11 mouse cellular contexts compared by ENCODE assay signal in the genomic region with DNA sequence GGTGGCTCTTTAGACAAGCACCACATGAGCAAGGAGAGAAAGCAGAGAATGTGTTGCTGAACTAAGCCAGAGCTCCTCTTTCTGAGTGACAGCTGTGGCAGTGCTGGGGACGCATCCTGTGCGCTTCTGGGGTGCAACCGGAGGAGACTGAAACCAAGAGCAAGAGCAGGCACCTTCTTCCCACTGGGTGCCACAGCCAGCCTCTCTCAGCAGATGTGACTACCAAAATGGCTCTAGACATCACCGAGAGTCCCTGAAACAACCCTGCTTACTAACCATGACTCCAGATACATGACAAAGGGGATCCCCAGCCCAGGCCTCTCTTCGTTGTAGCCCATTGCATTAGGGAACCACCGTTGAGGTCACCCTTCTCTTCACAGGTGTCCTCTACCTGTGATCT. TPM values are rescaled to one million over a fixed set of nuclear protein-coding genes. Genes with fewer than 3 reads are reported as not detected.
DNase-seq lines count a peak whose midpoint lies in the region; ATAC-seq and TF ChIP-seq lines count a peak whose summit lies in the region.
"Had no signal": no experiment of that assay in that cellular context is flagged by ENCODE, and none has a peak within 500 bp of the region (broad histone marks: within the 10 kb centered on the region; RNA-seq: fewer than 3 reads in every experiment).

No protein-coding gene starts in this region.

- peak overlapping the region; percentile 91 for H3K27ac ChIP-seq in cerebellum, adult 2 months (ENCODE audit: insufficient read depth, low read length)
- H3K27ac ChIP-seq in lung, embryonic 14.5 days (ENCODE audit: low read depth), result no peak overlapping the region; the same call in 1 of the 2 replicates
- H3K27ac ChIP-seq in hindbrain, postnatal 0 days, result peak overlapping the region; percentile 94
- 0 out of 2 replicates have a peak overlapping the region, but pooled peaks have one; percentile 3 for H3K27ac ChIP-seq in small intestine, adult 2 months (ENCODE audit: insufficient read depth, low read depth, low read length)
- no peak overlapping the region for H3K27ac ChIP-seq in kidney, embryonic 14.5 days (ENCODE audit: low read depth, low read length)
- H3K27ac ChIP-seq: liver, embryonic 14.5 days had no signal

- no peak for ATAC-seq in lung, embryonic 14.5 days (ENCODE audit: insufficient read depth)
- ATAC-seq in hindbrain, postnatal 0 days, result no peak
- no peak for ATAC-seq in kidney, embryonic 14.5 days (ENCODE audit: low FRiP score, low TSS enrichment)

- no peaks in the 10 kb centered on the region for H3K27me3 ChIP-seq in cerebellum, adult 2 months (ENCODE audit: control insufficient read depth, insufficient read depth, low read length)
- H3K27me3 ChIP-seq in lung, embryonic 14.5 days (ENCODE audit: insufficient read depth, low read length), result no peaks in the 10 kb centered on the region
- H3K27me3 ChIP-seq in hindbrain, postnatal 0 days (ENCODE audit: insufficient read depth, low read length), result no peaks in the 10 kb centered on the region
- H3K27me3 ChIP-seq in small intestine, adult 2 months (ENCODE audit: control insufficient read depth, insufficient read depth, low read length), result no peaks in the 10 kb centered on the region
- no peaks in the 10 kb centered on the region for H3K27me3 ChIP-seq in kidney, embryonic 14.5 days (ENCODE audit: control insufficient read depth, insufficient read depth, low read length)

- H3K4me3 ChIP-seq in cerebellum, adult 2 months (replicated peaks; ENCODE audit: insufficient read depth, low read depth, low read length), result no peak overlapping the region
- no peak overlapping the region for H3K4me3 ChIP-seq in lung, embryonic 14.5 days (ENCODE audit: low read depth, low read length)
- H3K4me3 ChIP-seq in lung, adult 2 months (replicated peaks; ENCODE audit: extremely low read depth, low read depth, low read length), result no peak overlapping the region
- no peak overlapping the region for H3K4me3 ChIP-seq in hindbrain, postnatal 0 days (ENCODE audit: low read length)
- no peak overlapping the region for H3K4me3 ChIP-seq in small intestine, adult 2 months (ENCODE audit: low read depth, low read length)
- no peak overlapping the region for H3K4me3 ChIP-seq in kidney, embryonic 14.5 days (ENCODE audit: low read length)

- no peak for DNase-seq in cerebellum, adult 2 months
- no peak for DNase-seq in cerebellum, postnatal 4 days (ENCODE audit: low spot score in 2 of 2)
- no peak for DNase-seq in lung, embryonic 14.5 days
- no peak for DNase-seq in lung, adult 2 months
- no peak for DNase-seq in hindbrain, postnatal 0 days (ENCODE audit: low spot score)
- no peak for DNase-seq in embryo, embryonic 11 days
- DNase-seq: cerebellum, postnatal 36 days; right cerebral cortex, postnatal 25 days had no signal

- no peak for TF ChIP-seq CTCF in cerebellum, adult 2 months (IDR thresholded peaks at IDR 0.05; ENCODE audit: borderline replicate concordance, insufficient read depth, low read depth, low read length)
- no peak for TF ChIP-seq CTCF in lung, embryonic 14.5 days (IDR thresholded peaks at IDR 0.05; ENCODE audit: low read depth)
- TF ChIP-seq CTCF in lung, adult 2 months (IDR thresholded peaks at IDR 0.05; ENCODE audit: insufficient read depth, low read length), result no peak
- no peak for TF ChIP-seq CTCF in hindbrain, postnatal 0 days (IDR thresholded peaks at IDR 0.05; ENCODE audit: low read depth)
- no peak for TF ChIP-seq CTCF in small intestine, adult 2 months (IDR thresholded peaks at IDR 0.05; ENCODE audit: extremely low read depth, insufficient read length, insufficient replicate concordance, low read depth, low read length)

- WGBS in cerebellum, adult 2 months, result 86% methylated on average over 6 of the region's 6 CpGs
- 80% methylated on average over 6 of the region's 6 CpGs for WGBS in lung, embryonic 14.5 days
- WGBS in lung, adult 2 months, result 83% methylated on average over 6 of the region's 6 CpGs
- 91% methylated on average over 6 of the region's 6 CpGs for WGBS in hindbrain, postnatal 0 days
- WGBS in small intestine, adult 2 months, result 89% methylated on average over 6 of the region's 6 CpGs
- 84% methylated on average over 6 of the region's 6 CpGs for WGBS in kidney, embryonic 14.5 days

- H3K9ac ChIP-seq in lung, embryonic 14.5 days, result no peak overlapping the region
- H3K9ac ChIP-seq in hindbrain, postnatal 0 days (replicated peaks; ENCODE audit: low read length), result peak overlapping the region; percentile 66; the same call in 1 of the 2 replicates
- no peak overlapping the region for H3K9ac ChIP-seq in kidney, embryonic 14.5 days (ENCODE audit: low read depth, low read length)
- H3K9ac ChIP-seq: liver, embryonic 14.5 days had no signal

- TF ChIP-seq POLR2A in cerebellum, adult 2 months (IDR thresholded peaks at IDR 0.05; ENCODE audit: borderline replicate concordance, insufficient read depth, low read length), result no peak
- no peak for TF ChIP-seq POLR2A in lung, adult 2 months (IDR thresholded peaks at IDR 0.05; ENCODE audit: borderline replicate concordance, extremely low read depth, low read depth, low read length)
- no peak for TF ChIP-seq POLR2A in small intestine, adult 2 months (IDR thresholded peaks at IDR 0.05; ENCODE audit: low read depth, low read length)

- H3K36me3 ChIP-seq in lung, embryonic 14.5 days (ENCODE audit: insufficient read depth), result no peaks in the 10 kb centered on the region
- H3K36me3 ChIP-seq in hindbrain, postnatal 0 days (ENCODE audit: insufficient read depth, low read length), result no peaks in the 10 kb centered on the region
- H3K36me3 ChIP-seq in small intestine, adult 2 months (ENCODE audit: control insufficient read depth, insufficient read depth, low read length), result 0 out of 2 replicates have a peak, but pooled peaks cover 1% of the 10 kb centered on the region
- no peaks in the 10 kb centered on the region for H3K36me3 ChIP-seq in kidney, embryonic 14.5 days (ENCODE audit: control insufficient read depth, insufficient read depth, low read length)

- H3K4me1 ChIP-seq in cerebellum, adult 2 months (ENCODE audit: control insufficient read depth, insufficient read depth, low read length), result peaks cover 41% of the 10 kb centered on the region
- H3K4me1 ChIP-seq in lung, embryonic 14.5 days (ENCODE audit: insufficient read depth), result peaks cover 37% of the 10 kb centered on the region
- peaks cover 55% of the 10 kb centered on the region for H3K4me1 ChIP-seq in lung, adult 2 months (ENCODE audit: control insufficient read depth, insufficient read depth, low read length)
- peaks cover 50% of the 10 kb centered on the region for H3K4me1 ChIP-seq in hindbrain, postnatal 0 days (ENCODE audit: insufficient read depth, low read length)
- H3K4me1 ChIP-seq in small intestine, adult 2 months (ENCODE audit: control insufficient read depth, insufficient read depth, insufficient read length, low read length), result peaks cover 39% of the 10 kb centered on the region
- H3K4me1 ChIP-seq in kidney, embryonic 14.5 days (ENCODE audit: control insufficient read depth, insufficient read depth, low read length), result peaks cover 49% of the 10 kb centered on the region

- peak overlapping the region; percentile 77 for H3K4me2 ChIP-seq in lung, embryonic 14.5 days
- no peak overlapping the region for H3K4me2 ChIP-seq in hindbrain, postnatal 0 days (ENCODE audit: low read depth, low read length)
- no peak overlapping the region for H3K4me2 ChIP-seq in kidney, embryonic 14.5 days (replicated peaks; ENCODE audit: low read depth, low read length)

- no peaks in the 10 kb centered on the region for H3K9me3 ChIP-seq in lung, embryonic 14.5 days (ENCODE audit: low read depth, low read length)
- no peaks in the 10 kb centered on the region for H3K9me3 ChIP-seq in hindbrain, postnatal 0 days (ENCODE audit: low read length)
- no peaks in the 10 kb centered on the region for H3K9me3 ChIP-seq in kidney, embryonic 14.5 days (ENCODE audit: control insufficient read depth, low read length)

RNA-seq across cellular contexts. Expression of gene Cyth1, which starts 44.9 kb away (rescaled TPM):
- 89.8 and 93.9 TPM in 2 replicates for polyA plus RNA-seq in cerebellum, adult 2 months (2012; rRNA removed)
- polyA plus RNA-seq in lung, embryonic 14.5 days (2014; fragmentation: Nextera tagmentation; extraction: Ambion mirVana), result 10.5 and 11.5 TPM in 2 replicates
- polyA plus RNA-seq in lung, adult 2 months (2012; rRNA removed), result 23.1 and 24.0 TPM in 2 replicates
- 42.9 and 48.3 TPM in 2 replicates for total RNA-seq in hindbrain, postnatal 0 days (2014; rRNA removed)
- polyA plus RNA-seq in hindbrain, postnatal 0 days (2015; fragmentation: Nextera tagmentation; extraction: Ambion mirVana), result 15.7 and 19.5 TPM in 2 replicates
- 8.5 and 19.6 TPM in 2 replicates for polyA plus RNA-seq in small intestine, adult 2 months (2012; rRNA removed)
- polyA plus RNA-seq in kidney, embryonic 14.5 days (2014; fragmentation: Nextera tagmentation; extraction: Ambion mirVana), result 11.4 and 12.4 TPM in 2 replicates

Comparison
In these comparisons a context has a peak if more than half of its experiments do, and no peak if none do; other contexts are left out.
1. H3K27ac ChIP-seq: peak in cerebellum, adult 2 months (single experiment), hindbrain, postnatal 0 days (single experiment) and small intestine, adult 2 months (single experiment); none in lung, embryonic 14.5 days (single experiment) and kidney, embryonic 14.5 days (single experiment).